Mouse (Mus musculus): ENCODE results near the gene Epp13.
"Not testable (repeated sequence)": the region's sequence is repeated elsewhere in the genome, so short reads cannot be mapped to it uniquely, and the experiment has no call there.

DNA sequence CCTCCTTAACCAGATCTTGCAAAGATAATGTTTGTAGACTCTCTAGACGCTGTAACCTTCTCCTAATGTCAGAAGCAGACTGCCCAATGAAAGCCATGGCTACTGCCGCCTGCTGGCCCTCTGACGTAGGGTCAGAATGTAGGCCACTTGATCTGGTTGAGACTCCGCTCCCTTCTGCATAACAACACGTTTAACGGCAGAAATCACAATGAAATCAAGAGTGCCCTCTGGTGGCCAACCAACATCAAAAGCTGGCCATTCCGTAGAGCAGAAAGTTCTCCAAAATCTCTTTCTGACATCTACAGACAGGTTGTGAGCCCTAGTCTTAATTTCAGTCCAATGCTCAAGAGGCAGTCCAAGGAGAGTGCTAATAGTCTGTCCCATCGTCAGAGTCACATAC lies 24.0 kb upstream of the Epp13 start:
- not testable (repeated sequence) for TF ChIP-seq CTCF, POLR2A (IDR thresholded peaks at IDR 0.05; ENCODE audit: extremely low read depth, insufficient read depth, low read length)
